Comparison of ENCODE assay signal across 8 mouse cellular contexts in the genomic region with DNA sequence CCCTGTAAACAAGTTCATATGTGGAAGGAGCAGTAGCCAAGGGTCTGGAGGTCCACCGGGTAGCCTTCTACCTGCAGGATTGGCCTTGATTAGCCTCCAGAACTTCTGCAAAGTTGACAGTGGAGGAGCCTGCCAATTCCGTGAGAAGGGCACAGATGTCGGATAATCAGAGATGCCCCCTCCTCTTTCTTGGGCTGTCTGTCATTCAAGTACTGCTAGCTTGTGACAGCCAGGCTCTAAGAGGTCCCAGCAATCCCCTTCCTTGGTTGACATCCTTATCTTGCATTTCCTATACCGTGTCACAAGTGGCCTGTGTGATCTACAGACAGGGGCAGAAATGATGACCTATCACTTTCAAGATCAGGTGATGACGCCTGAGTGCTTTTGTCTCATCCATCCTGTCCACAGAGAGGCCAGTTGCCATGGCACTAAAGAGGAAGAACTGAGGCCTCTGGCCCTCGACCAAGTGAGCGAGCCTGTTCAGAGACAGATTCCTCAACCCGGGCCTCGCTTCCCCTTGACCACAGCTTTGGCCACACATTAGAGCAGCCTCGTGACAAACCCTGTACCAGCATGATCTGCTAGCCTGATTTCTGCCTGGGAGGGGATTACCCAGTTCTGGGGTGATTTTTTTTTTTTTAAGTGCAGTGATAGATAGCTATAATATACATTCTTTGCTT. TPM values are rescaled to one million over a fixed set of nuclear protein-coding genes. Genes with fewer than 3 reads are reported as not detected.
A peak's percentile ranks its signal among the peaks of the same experiment; 100 is the strongest.
DNase-seq lines count a peak whose midpoint lies in the region; ATAC-seq and TF ChIP-seq lines count a peak whose summit lies in the region.

No protein-coding gene starts in this region.

- peaks cover 9% of the 10 kb centered on the region for H3K4me1 ChIP-seq in heart, postnatal 0 days (ENCODE audit: control insufficient read depth, insufficient read depth)

- DNase-seq in kidney, postnatal 36 days = peak; percentile 30 to 39
- no peak for DNase-seq in kidney, adult 9 months
- peak; percentile 55 for DNase-seq in thymus, postnatal 14 days
- no peak for DNase-seq in thymus, postnatal 10 days (ENCODE audit: low spot score in 2 of 2)
- DNase-seq in heart, postnatal 0 days (ENCODE audit: low spot score) = no peak
- peak; percentile 62 for DNase-seq in thymus, postnatal 4 days
- DNase-seq in urinary bladder, postnatal 4 days (ENCODE audit: low spot score in 2 of 2) = no peak
- no peak for DNase-seq in neural tube, embryonic 10.5 days (ENCODE audit: extremely low spot score, low spot score)

- TF ChIP-seq CTCF in heart, postnatal 0 days (IDR thresholded peaks at IDR 0.05; ENCODE audit: low read depth) = no peak

- H3K4me3 ChIP-seq in heart, postnatal 0 days (ENCODE audit: low read depth, low read length) = no peak overlapping the region

- H3K9ac ChIP-seq in heart, postnatal 0 days (replicated peaks; ENCODE audit: low read depth, low read length) = no peak overlapping the region

- H3K27ac ChIP-seq in heart, postnatal 0 days (ENCODE audit: low read depth) = peak overlapping the region; percentile 18; the same call in 1 of the 2 replicates

- no peak for ATAC-seq in heart, postnatal 0 days (ENCODE audit: insufficient read depth, low read depth)

- no peaks in the 10 kb centered on the region for H3K36me3 ChIP-seq in heart, postnatal 0 days (replicated peaks; ENCODE audit: control insufficient read depth, insufficient read depth, low read length)

- H3K27me3 ChIP-seq in heart, postnatal 0 days (ENCODE audit: control insufficient read depth, insufficient read depth, low read length) = no peaks in the 10 kb centered on the region

- no peak overlapping the region for H3K4me2 ChIP-seq in heart, postnatal 0 days (ENCODE audit: low read depth, low read length)

- no peak for TF ChIP-seq EP300 in heart, postnatal 0 days (IDR thresholded peaks at IDR 0.05; ENCODE audit: low read depth)

- no peaks in the 10 kb centered on the region for H3K9me3 ChIP-seq in heart, postnatal 0 days (replicated peaks; ENCODE audit: control insufficient read depth, low read length)

- WGBS in heart, postnatal 0 days = 29% methylated on average over 10 of the region's 10 CpGs

RNA-seq across cellular contexts. Expression of gene Lag3, which starts 10.6 kb away (rescaled TPM):
- 0.11 and 0.27 TPM in 2 replicates for total RNA-seq in heart, postnatal 0 days (2014; rRNA removed; ENCODE audit: low replicate concordance)
- 0.82 and 0.85 TPM in 2 replicates for polyA plus RNA-seq in heart, postnatal 0 days (2015; fragmentation: Nextera tagmentation; extraction: Ambion mirVana)

RNA-seq across cellular contexts. Expression of gene Cd4, which starts 12.9 kb away (rescaled TPM):
- total RNA-seq in heart, postnatal 0 days (2014; rRNA removed; ENCODE audit: low replicate concordance) = 4.5 TPM in 1 of 2 replicates, not detected in the other
- polyA plus RNA-seq in heart, postnatal 0 days (2015; fragmentation: Nextera tagmentation; extraction: Ambion mirVana) = 0.04 and 0.10 TPM in 2 replicates

RNA-seq across cellular contexts. Expression of gene Ptms, which starts 19.0 kb away (rescaled TPM):
- total RNA-seq in heart, postnatal 0 days (2014; rRNA removed; ENCODE audit: low replicate concordance) = 323 and 565 TPM in 2 replicates
- polyA plus RNA-seq in heart, postnatal 0 days (2015; fragmentation: Nextera tagmentation; extraction: Ambion mirVana) = 221 and 246 TPM in 2 replicates

RNA-seq across cellular contexts. Expression of gene Mlf2, which starts 30.2 kb away (rescaled TPM):
- 333 and 532 TPM in 2 replicates for total RNA-seq in heart, postnatal 0 days (2014; rRNA removed; ENCODE audit: low replicate concordance)
- 296 and 298 TPM in 2 replicates for polyA plus RNA-seq in heart, postnatal 0 days (2015; fragmentation: Nextera tagmentation; extraction: Ambion mirVana)

RNA-seq across cellular contexts. Expression of gene Gpr162, which starts 37.2 kb away (rescaled TPM):
- total RNA-seq in heart, postnatal 0 days (2014; rRNA removed; ENCODE audit: low replicate concordance) = 2.9 and 9.7 TPM in 2 replicates
- polyA plus RNA-seq in heart, postnatal 0 days (2015; fragmentation: Nextera tagmentation; extraction: Ambion mirVana) = 1.2 and 1.5 TPM in 2 replicates

Comparison
In these comparisons a context has a peak if more than half of its experiments do, and no peak if none do; other contexts are left out.
1. DNase-seq: peak in kidney, postnatal 36 days (2 of 2), thymus, postnatal 14 days (single experiment) and thymus, postnatal 4 days (single experiment); none in kidney, adult 9 months (single experiment), thymus, postnatal 10 days (0 of 2), heart, postnatal 0 days (single experiment), urinary bladder, postnatal 4 days (0 of 2) and neural tube, embryonic 10.5 days (single experiment).